Mouse (Mus musculus) spleen, adult 18-20 months (tissue): ENCODE measurements around the gene D16Ertd472e.

Experiments
- DNase-seq, 2 experiments: peaks; one replicate each; pipeline ENCODE4 v3.0.0; 2022; ENCODE audit warnings: mixed read lengths in 2 of 2

D16Ertd472e gene

GRCm38 (mm10) chr16:78576478-78577084 is at the start of gene D16Ertd472e:
TSS of gene D16Ertd472e (minus strand) at chr16:78576708.
- DNase-seq, result peak; percentile 86 to 87

- no peak for DNase-seq
These were observed 46.2 kb upstream of the D16Ertd472e start for GRCm38 (mm10) chr16:78622755-78623154.

- no peak for DNase-seq
These were observed 42.9 kb upstream of the D16Ertd472e start for GRCm38 (mm10) chr16:78619386-78619785.

GRCm38 (mm10) chr16:78617757-78618532 is 41.4 kb upstream of the D16Ertd472e start:
- no peak for DNase-seq

GRCm38 (mm10) chr16:78606202-78606601 is 29.7 kb upstream of the D16Ertd472e start:
- DNase-seq, result no peak

GRCm38 (mm10) chr16:78598919-78599318 is 22.4 kb upstream of the D16Ertd472e start:
- no peak for DNase-seq

- no peak for DNase-seq
These were observed 19.9 kb upstream of the D16Ertd472e start for GRCm38 (mm10) chr16:78596381-78596780.

- DNase-seq, result no peak
These were observed 19.3 kb upstream of the D16Ertd472e start for GRCm38 (mm10) chr16:78595821-78596220.

- no peak for DNase-seq
These were observed 17.6 kb upstream of the D16Ertd472e start for GRCm38 (mm10) chr16:78594154-78594553.

- DNase-seq, result no peak
These were observed 14.6 kb upstream of the D16Ertd472e start for GRCm38 (mm10) chr16:78591130-78591529.

- DNase-seq, result no peak
These were observed 12.3 kb upstream of the D16Ertd472e start for GRCm38 (mm10) chr16:78588821-78589220.

GRCm38 (mm10) chr16:78586621-78587020 is 10.1 kb upstream of the D16Ertd472e start:
- DNase-seq, result no peak

- DNase-seq, result no peak
These were observed 9.3 kb upstream of the D16Ertd472e start for GRCm38 (mm10) chr16:78585664-78586397.

GRCm38 (mm10) chr16:78585163-78585562 is 8.7 kb upstream of the D16Ertd472e start:
- DNase-seq, result no peak

- DNase-seq, result no peak
These were observed 7.5 kb upstream of the D16Ertd472e start for GRCm38 (mm10) chr16:78583968-78584367.

- DNase-seq, result no peak
These were observed 3.9 kb upstream of the D16Ertd472e start for GRCm38 (mm10) chr16:78580387-78580786.

- DNase-seq, result no peak
These were observed 2.9 kb upstream of the D16Ertd472e start for GRCm38 (mm10) chr16:78579386-78579785.

- DNase-seq, result peak; percentile 15 to 35
These were observed 670 bp upstream of the D16Ertd472e start for GRCm38 (mm10) chr16:78577085-78577671.

GRCm38 (mm10) chr16:78575852-78576477 is 543 bp downstream of the D16Ertd472e start:
- no peak for DNase-seq

- no peak for DNase-seq
These were observed 1.2 kb downstream of the D16Ertd472e start for GRCm38 (mm10) chr16:78575190-78575851.

- no peak for DNase-seq
These were observed 2.3 kb downstream of the D16Ertd472e start for GRCm38 (mm10) chr16:78574241-78574640.

GRCm38 (mm10) chr16:78573016-78573415 is 3.5 kb downstream of the D16Ertd472e start:
- DNase-seq, result no peak
